Mouse (Mus musculus): ENCODE measurements around the gene Wbp2.

DNA sequence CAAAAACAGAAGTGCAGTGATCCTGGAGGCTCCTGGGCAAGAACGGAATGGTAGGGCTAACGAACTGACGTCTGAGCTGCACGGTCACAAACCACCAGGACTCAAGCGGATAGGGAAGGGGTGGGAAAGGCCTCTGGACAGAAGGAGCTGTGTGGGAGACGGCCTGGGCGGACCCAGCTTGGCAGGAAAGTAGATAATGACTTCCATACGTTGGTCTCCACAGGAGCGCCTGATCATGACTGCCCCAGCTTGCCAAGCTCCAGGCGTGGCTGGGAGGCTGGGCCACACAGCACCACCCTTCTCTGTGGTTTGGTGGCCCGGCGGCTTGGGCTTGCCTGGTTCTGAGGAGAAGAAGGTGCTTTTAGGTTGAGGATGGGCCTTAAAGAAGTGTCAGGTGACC, 30.4 kb upstream of the Wbp2 start:
- TF ChIP-seq POLR2A (IDR thresholded peaks at IDR 0.05; ENCODE audit: insufficient read depth, low read depth, low read length) (no peak), CTCF (IDR thresholded peaks at IDR 0.05; ENCODE audit: insufficient read depth, low read depth, low read length) (no peak)

All from olfactory bulb, adult 2 months (tissue).